Mouse (Mus musculus) brain, embryonic 14.5 days (tissue): Measurements from ENCODE around the gene Pop5. TPM values are rescaled to one million over a fixed set of nuclear protein-coding genes. Genes with fewer than 3 reads are reported as not detected.
A peak's percentile ranks its signal among the peaks of the same experiment; 100 is the strongest.

Experiments used
- DNase-seq: peaks from one replicate; pipeline ENCODE4 v3.0.0-alpha.2; 2011; ENCODE audit warnings: low read depth
- CTCF ChIP-seq: fragments of 200-500 bp; IDR thresholded peaks from 2 replicates; pipeline ENCODE4 v1.5.1; 2012; ENCODE audit warnings: inconsistent platforms, mild to moderate bottlenecking, moderate library complexity, borderline replicate concordance; ENCODE audit not compliant: insufficient read depth, insufficient read length; ENCODE audit errors: extremely low read depth
- POLR2A ChIP-seq: fragments of 200-500 bp; IDR thresholded peaks from 2 replicates; pipeline ENCODE4 v1.6.1; 2012; ENCODE audit warnings: mild to moderate bottlenecking, inconsistent platforms, borderline replicate concordance; ENCODE audit not compliant: poor library complexity, insufficient read depth, insufficient read length, severe bottlenecking; ENCODE audit errors: extremely low read depth
- polyA plus RNA-seq: library from polyadenylated mRNA; depleted of rRNA; stranded (reverse); fragments of >200 nt; gene quantifications from 2 replicates; pipeline ENCODE4 v1.2.3, GENCODE M21; 2012; rRNA removed

Gene Pop5
- polyA plus RNA-seq, 1 experiment = 57.0 TPM

GRCm38 (mm10) chr5:115279226-115280049 is 43.8 kb downstream of the Pop5 start, which contains the start of gene Coq5:
Gene Coq5 (plus strand): TSS chr5:115279666.
- TF ChIP-seq POLR2A (peak; percentile 62), CTCF (no peak)
- DNase-seq = peak; percentile 93

- peak; percentile 5 for DNase-seq
- TF ChIP-seq CTCF = no peak
- no peak for TF ChIP-seq POLR2A
Observed at GRCm38 (mm10) chr5:115280050-115280687, 44.5 kb downstream of the Pop5 start.

- DNase-seq = peak; percentile 24
- TF ChIP-seq CTCF (peak; percentile 33; the same call in 1 of the 2 replicates), POLR2A (no peak)
Observed at GRCm38 (mm10) chr5:115284735-115285134, 49.1 kb downstream of the Pop5 start.

GRCm38 (mm10) chr5:115294173-115294572 is 58.5 kb downstream of the Pop5 start:
- no peak for DNase-seq
- TF ChIP-seq POLR2A = no peak
- TF ChIP-seq CTCF = peak; percentile 9; the same call in 1 of the 2 replicates

Other genes starting within 250 kb of the Pop5 start
- 129 TPM in 2 replicates for gene Sppl3, start 224.7 kb upstream of the Pop5 start, polyA plus RNA-seq
- gene Gm10401, start 137.5 kb upstream of the Pop5 start, polyA plus RNA-seq = not detected in 2 replicates
- gene Acads, start 116.5 kb upstream of the Pop5 start, polyA plus RNA-seq = 25.1 and 27.0 TPM in 2 replicates
- gene Unc119b, start 100.9 kb upstream of the Pop5 start, polyA plus RNA-seq = 49.7 and 55.0 TPM in 2 replicates
- gene Mlec, start 77.7 kb upstream of the Pop5 start, polyA plus RNA-seq = 63.6 and 80.4 TPM in 2 replicates
- gene Cabp1, start 41.5 kb upstream of the Pop5 start, polyA plus RNA-seq = 28.6 and 32.9 TPM in 2 replicates
- gene Rnf10, start 37.1 kb downstream of the Pop5 start, polyA plus RNA-seq = 200 and 220 TPM in 2 replicates
- 15.7 and 20.5 TPM in 2 replicates for gene Coq5, start 43.8 kb downstream of the Pop5 start, polyA plus RNA-seq
- gene Dynll1, start 65.2 kb downstream of the Pop5 start, polyA plus RNA-seq = 602 and 608 TPM in 2 replicates
- gene Srsf9, start 91.3 kb downstream of the Pop5 start, polyA plus RNA-seq = 91.9 and 105 TPM in 2 replicates
- gene Gatc, start 105.3 kb downstream of the Pop5 start, polyA plus RNA-seq = 26.7 and 36.9 TPM in 2 replicates
- gene Triap1, start 105.4 kb downstream of the Pop5 start, polyA plus RNA-seq = 25.6 and 30.3 TPM in 2 replicates
- 1,091 and 1,648 TPM in 2 replicates for gene Cox6a1, start 113.1 kb downstream of the Pop5 start, polyA plus RNA-seq
- 232 and 238 TPM in 2 replicates for gene Msi1, start 193.8 kb downstream of the Pop5 start, polyA plus RNA-seq
- gene Pla2g1b, start 230.4 kb downstream of the Pop5 start, polyA plus RNA-seq = not detected in 2 replicates
- 57.3 and 89.4 TPM in 2 replicates for gene Sirt4, start 248.9 kb downstream of the Pop5 start, polyA plus RNA-seq